Mouse (Mus musculus): ENCODE data around the gene AU041133. TPM values are rescaled to one million over a fixed set of nuclear protein-coding genes. Genes with fewer than 3 reads are reported as not detected.
"Not testable (repeated sequence)": the region's sequence is repeated elsewhere in the genome, so short reads cannot be mapped to it uniquely, and the experiment has no call there.

The AU041133 gene
- total RNA-seq (2021), result 10 to 100 TPM; 10.2 to 10.9 TPM
- long read RNA-seq, experiment 1, transcript AU041133-202 (4 exons, 2,634 nt), result major isoform, 6 of 7 reads
- long read RNA-seq, experiment 1, partial matches to known transcripts, result 0 of 7 reads
- long read RNA-seq, experiment 1, other reads (novel, unspliced or antisense), result 1 of 7 reads
- long read RNA-seq, experiment 2, partial matches to known transcripts, result 0 of 4 reads
- long read RNA-seq, experiment 2, other reads (novel, unspliced or antisense), result 0 of 4 reads

GRCm38 (mm10) chr10:82127850-82128401, at the start of gene AU041133:
AU041133 (plus strand) TSS chr10:82128013.
- DNase-seq (ENCODE audit: low spot score in 2 of 2), result peak; percentile 91 to 92

GRCm38 (mm10) chr10:82082728-82083621, 44.8 kb upstream of the AU041133 start, which contains the start of gene BC024063:
BC024063 (plus strand) TSS chr10:82083353.
- peak; percentile 74 to 78 for DNase-seq (ENCODE audit: low spot score in 2 of 2)

GRCm38 (mm10) chr10:82083622-82083971, 44.2 kb upstream of the AU041133 start:
- not testable (repeated sequence) for DNase-seq (ENCODE audit: low spot score in 2 of 2)

- no peak for DNase-seq (ENCODE audit: low spot score in 2 of 2)
Measured at GRCm38 (mm10) chr10:82117206-82117605, 10.6 kb upstream of the AU041133 start.

GRCm38 (mm10) chr10:82145282-82145681, 17.5 kb downstream of the AU041133 start:
- DNase-seq (ENCODE audit: low spot score in 2 of 2), result no peak

GRCm38 (mm10) chr10:82147571-82147970, 19.8 kb downstream of the AU041133 start:
- DNase-seq (ENCODE audit: low spot score in 2 of 2), result no peak

- DNase-seq (ENCODE audit: low spot score in 2 of 2), result no peak
Measured at GRCm38 (mm10) chr10:82167777-82168176, 40.0 kb downstream of the AU041133 start.

- DNase-seq (ENCODE audit: low spot score in 2 of 2), result no peak
Measured at GRCm38 (mm10) chr10:82169776-82170175, 42.0 kb downstream of the AU041133 start.

- DNase-seq (ENCODE audit: low spot score in 2 of 2), result peak in 1 of 2 experiments; percentile 10
Measured at GRCm38 (mm10) chr10:82170808-82171207, 43.0 kb downstream of the AU041133 start.

- DNase-seq (ENCODE audit: low spot score in 2 of 2), result peak; percentile 87 to 91
Measured at GRCm38 (mm10) chr10:82178257-82179064, 50.6 kb downstream of the AU041133 start.

Other genes with a start within 250 kb of the AU041133 start
- 1 to 10 TPM; 2.9 to 3.1 TPM for gene Zfp781, start 197.5 kb upstream of the AU041133 start, total RNA-seq (2021)
- gene Zfp873, start 79.9 kb upstream of the AU041133 start, total RNA-seq (2021), result 10 to 100 TPM; 11.8 to 11.9 TPM
- gene BC024063, start 44.7 kb upstream of the AU041133 start, total RNA-seq (2021), result 1 to 10 TPM; 6.2 TPM
- gene Zfp938, start 113.3 kb downstream of the AU041133 start, total RNA-seq (2021), result 10 to 100 TPM; 23.1 to 25.5 TPM
- gene 4932415D10Rik, start 188.6 kb downstream of the AU041133 start, total RNA-seq (2021), result under 1 TPM in 1 of 2 experiments, not detected in 1; 0.05 TPM
- 1 to 10 TPM; 6.6 to 7.3 TPM for gene Gm4924, start 226.2 kb downstream of the AU041133 start, total RNA-seq (2021)

Data from layer of hippocampus, postnatal 14 days (tissue).